Mouse (Mus musculus): ENCODE measurements around the gene Vegfa. TPM values are rescaled to one million over a fixed set of nuclear protein-coding genes. Genes with fewer than 3 reads are reported as not detected.

The Vegfa gene
- polyA plus RNA-seq (2012; fragmentation: generic; extraction: Trizol) = 52.5 TPM
- long read RNA-seq, experiment 1, partial matches to known transcripts = 0 of 4 reads
- long read RNA-seq, experiment 1, other reads (novel, unspliced or antisense) = 4 of 4 reads
- long read RNA-seq, experiment 2, partial matches to known transcripts = 1 of 2 reads
- long read RNA-seq, experiment 2, other reads (novel, unspliced or antisense) = 1 of 2 reads

DNA sequence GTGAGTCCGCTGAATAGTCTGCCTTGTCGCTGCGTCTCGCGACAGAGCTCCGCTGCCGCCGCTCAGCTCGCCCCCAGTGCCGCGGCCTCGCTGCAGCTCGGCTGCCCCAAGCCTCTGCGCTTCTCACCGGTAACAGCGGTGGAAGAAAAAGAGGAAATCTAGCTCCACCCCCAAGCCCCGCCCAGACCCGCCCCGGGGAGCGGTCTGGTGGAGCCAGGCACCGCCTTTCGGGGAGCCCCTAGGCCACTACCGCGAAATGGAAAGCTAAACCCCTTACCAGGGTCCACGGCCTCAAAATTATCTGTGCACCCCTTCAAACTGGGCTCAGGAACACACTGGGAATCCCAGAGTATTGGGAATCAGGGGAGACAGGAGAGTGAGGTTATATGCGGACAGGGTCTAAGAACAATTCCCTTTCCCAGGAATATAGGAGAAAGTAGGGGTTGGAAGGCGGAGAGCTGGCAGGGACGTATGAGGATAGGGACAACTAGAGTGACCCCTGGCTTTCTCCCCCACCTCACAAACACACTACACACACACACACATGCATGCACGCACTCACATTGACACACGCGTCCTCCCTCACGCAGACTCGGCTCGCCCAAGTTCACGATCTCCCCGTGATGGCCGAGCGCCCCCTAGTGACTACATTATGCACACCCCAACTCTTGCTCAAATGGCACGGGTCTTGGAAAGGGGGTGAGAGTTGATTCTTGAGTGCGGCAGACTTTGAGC is at the start of gene Vegfa:
Vegfa (minus strand) TSS at position 113 of the 735 bp plus-strand sequence.
- peaks cover 44% of the 10 kb centered on the region for H3K79me3 ChIP-seq (ENCODE audit: low read depth)
- H3ac ChIP-seq (ENCODE audit: control insufficient read depth, insufficient read length, low read depth) = peak within 1 kb of the TSS; percentile 94
- peaks cover 9% of the 10 kb centered on the region for H3K36me3 ChIP-seq (ENCODE audit: control insufficient read depth, insufficient read depth)
- TF ChIP-seq USF1 (IDR thresholded peaks at IDR 0.05; ENCODE audit: low read depth) (no peak), MAX (IDR thresholded peaks at IDR 0.05) (peak; percentile 58), CTCF (IDR thresholded peaks at IDR 0.05; ENCODE audit: control insufficient read depth, insufficient read depth, insufficient read length) (peak; percentile 95)
- H3K4me3 ChIP-seq (ENCODE audit: insufficient read depth, poor library complexity, severe bottlenecking) = peak within 1 kb of the TSS; percentile 95
- H3K79me2 ChIP-seq (ENCODE audit: control insufficient read depth, insufficient read depth) = peaks cover 48% of the 10 kb centered on the region
- H3K27me3 ChIP-seq (ENCODE audit: control insufficient read depth, insufficient read depth, insufficient read length) = no peaks in the 10 kb centered on the region

DNA sequence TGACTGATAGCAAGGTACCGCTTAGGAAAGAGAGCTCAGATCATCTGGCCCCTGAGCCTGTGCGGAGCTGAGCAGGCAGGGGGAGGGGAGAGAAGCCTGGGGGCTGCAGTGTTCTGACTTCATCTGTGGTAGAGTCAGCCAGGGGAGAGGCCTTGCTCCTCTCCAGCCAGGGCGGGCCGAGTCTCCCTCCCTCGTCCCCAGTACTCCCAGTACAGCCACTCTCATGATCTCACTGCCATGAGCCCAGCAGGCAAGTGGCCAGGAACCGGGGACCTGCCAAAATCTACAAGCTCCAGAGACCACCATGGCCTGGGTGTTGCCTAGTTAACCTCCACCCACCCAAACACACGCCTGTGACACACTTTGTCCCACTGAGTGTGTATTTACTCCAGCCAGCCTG is 49.5 kb upstream of the Vegfa start:
- Histone ChIP-seq H3K4me3 (ENCODE audit: insufficient read depth, poor library complexity, severe bottlenecking) (no peak overlapping the region), H3K36me3 (ENCODE audit: control insufficient read depth, insufficient read depth) (no peaks in the 10 kb centered on the region), H3K79me3 (ENCODE audit: low read depth) (no peaks in the 10 kb centered on the region), H3ac (ENCODE audit: control insufficient read depth, insufficient read length, low read depth) (no peak overlapping the region), H3K27me3 (ENCODE audit: control insufficient read depth, insufficient read depth, insufficient read length) (no peaks in the 10 kb centered on the region), H3K79me2 (ENCODE audit: control insufficient read depth, insufficient read depth) (no peaks in the 10 kb centered on the region)
- no peak for TF ChIP-seq CEBPB (IDR thresholded peaks at IDR 0.05; ENCODE audit: low read depth)

DNA sequence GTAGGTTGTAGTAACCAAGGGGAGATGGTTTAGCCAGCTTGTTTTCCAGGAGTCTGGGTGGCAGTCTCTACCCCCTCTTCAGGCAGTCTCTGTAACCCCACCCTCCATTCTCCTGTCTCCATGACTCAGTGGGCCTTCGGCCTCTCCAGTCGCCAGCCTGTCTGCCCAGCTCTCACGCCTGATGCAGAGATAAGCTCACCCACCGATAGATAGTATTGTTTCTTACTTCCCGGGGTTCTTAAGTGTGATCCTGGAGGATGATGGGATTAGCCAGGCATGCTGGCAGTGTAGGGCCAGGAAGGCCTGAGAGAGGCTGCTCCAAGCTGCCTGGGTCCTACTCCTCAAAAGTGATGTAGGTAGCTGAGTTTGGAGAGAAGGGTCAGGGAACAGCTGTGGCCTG is 48.9 kb upstream of the Vegfa start:
- no peaks in the 10 kb centered on the region for H3K27me3 ChIP-seq (ENCODE audit: control insufficient read depth, insufficient read depth, insufficient read length)
- TF ChIP-seq USF1 (IDR thresholded peaks at IDR 0.05; ENCODE audit: low read depth) (no peak), MYOD1 (IDR thresholded peaks at IDR 0.05; ENCODE audit: control insufficient read depth, insufficient read length, low read depth) (no peak), MAX (IDR thresholded peaks at IDR 0.05) (no peak), MYOG (IDR thresholded peaks at IDR 0.05; ENCODE audit: control insufficient read depth, extremely low read depth, insufficient read length) (no peak), CEBPB (IDR thresholded peaks at IDR 0.05; ENCODE audit: low read depth) (no peak), CTCF (IDR thresholded peaks at IDR 0.05; ENCODE audit: control insufficient read depth, insufficient read depth, insufficient read length) (no peak), FOSL1 (IDR thresholded peaks at IDR 0.05; ENCODE audit: insufficient read depth, low read length, poor library complexity, severe bottlenecking) (no peak)
- H3K79me2 ChIP-seq (ENCODE audit: control insufficient read depth, insufficient read depth) = no peaks in the 10 kb centered on the region
- H3K4me3 ChIP-seq (ENCODE audit: insufficient read depth, poor library complexity, severe bottlenecking) = no peak overlapping the region
- no peak overlapping the region for H3ac ChIP-seq (ENCODE audit: control insufficient read depth, insufficient read length, low read depth)
- H3K36me3 ChIP-seq (ENCODE audit: control insufficient read depth, insufficient read depth) = no peaks in the 10 kb centered on the region
- H3K79me3 ChIP-seq (ENCODE audit: low read depth) = no peaks in the 10 kb centered on the region

DNA sequence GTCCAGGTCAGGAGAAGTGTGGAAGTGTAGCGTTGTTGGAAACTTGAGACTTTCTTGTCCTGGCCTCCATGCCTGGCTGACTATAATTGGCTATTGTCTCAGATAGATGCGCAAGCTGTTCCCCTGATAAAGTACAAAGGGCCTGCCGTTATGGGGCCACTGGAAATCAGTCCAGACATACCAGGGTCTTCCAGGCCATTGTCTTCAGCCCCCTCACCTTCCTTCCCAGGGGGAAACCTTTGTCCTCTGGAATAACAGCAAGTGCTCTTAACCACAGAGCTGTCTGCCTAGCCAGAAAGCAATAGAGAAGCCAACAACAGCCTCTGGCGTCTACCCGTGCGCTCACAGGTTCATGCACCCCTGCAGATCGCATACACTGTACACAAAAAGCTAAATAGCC is 48.2 kb upstream of the Vegfa start:
- H3K79me3 ChIP-seq (ENCODE audit: low read depth) = no peaks in the 10 kb centered on the region
- no peak for TF ChIP-seq MYOG (IDR thresholded peaks at IDR 0.05; ENCODE audit: control insufficient read depth, extremely low read depth, insufficient read length)
- TF ChIP-seq MAX (IDR thresholded peaks at IDR 0.05) = no peak
- TF ChIP-seq FOSL1 (IDR thresholded peaks at IDR 0.05; ENCODE audit: insufficient read depth, low read length, poor library complexity, severe bottlenecking) = no peak
- no peak for TF ChIP-seq CEBPB (IDR thresholded peaks at IDR 0.05; ENCODE audit: low read depth)
- no peak for TF ChIP-seq USF1 (IDR thresholded peaks at IDR 0.05; ENCODE audit: low read depth)
- no peak for TF ChIP-seq MYOD1 (IDR thresholded peaks at IDR 0.05; ENCODE audit: control insufficient read depth, insufficient read length, low read depth)
- TF ChIP-seq CTCF (IDR thresholded peaks at IDR 0.05; ENCODE audit: control insufficient read depth, insufficient read depth, insufficient read length) = no peak
- no peak overlapping the region for H3ac ChIP-seq (ENCODE audit: control insufficient read depth, insufficient read length, low read depth)
- no peaks in the 10 kb centered on the region for H3K27me3 ChIP-seq (ENCODE audit: control insufficient read depth, insufficient read depth, insufficient read length)
- no peak overlapping the region for H3K4me3 ChIP-seq (ENCODE audit: insufficient read depth, poor library complexity, severe bottlenecking)
- no peaks in the 10 kb centered on the region for H3K36me3 ChIP-seq (ENCODE audit: control insufficient read depth, insufficient read depth)
- no peaks in the 10 kb centered on the region for H3K79me2 ChIP-seq (ENCODE audit: control insufficient read depth, insufficient read depth)

DNA sequence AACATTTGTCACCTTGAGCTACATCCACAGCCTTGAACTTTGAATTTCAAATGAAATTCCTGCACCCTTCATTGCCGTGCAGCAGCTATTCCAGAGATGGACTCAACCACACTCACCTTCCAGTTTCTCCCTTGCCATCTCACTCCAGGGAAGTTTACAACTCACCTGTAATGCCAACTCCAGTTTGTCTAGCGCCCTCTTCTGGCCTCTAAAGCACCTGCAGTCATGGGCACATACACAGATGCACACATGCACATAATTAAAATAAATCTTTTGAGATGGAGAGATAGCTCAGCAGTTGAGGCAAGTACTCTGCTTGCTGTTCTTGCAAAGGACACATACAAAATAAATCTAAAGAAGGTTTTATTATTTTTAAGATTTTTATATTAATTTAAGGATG is 46.9 kb upstream of the Vegfa start:
- no peak overlapping the region for H3K4me3 ChIP-seq (ENCODE audit: insufficient read depth, poor library complexity, severe bottlenecking)
- H3K79me2 ChIP-seq (ENCODE audit: control insufficient read depth, insufficient read depth) = no peaks in the 10 kb centered on the region
- TF ChIP-seq CEBPB (IDR thresholded peaks at IDR 0.05; ENCODE audit: low read depth) (no peak), FOSL1 (IDR thresholded peaks at IDR 0.05; ENCODE audit: insufficient read depth, low read length, poor library complexity, severe bottlenecking) (no peak), CTCF (IDR thresholded peaks at IDR 0.05; ENCODE audit: control insufficient read depth, insufficient read depth, insufficient read length) (no peak), USF1 (IDR thresholded peaks at IDR 0.05; ENCODE audit: low read depth) (no peak), MYOG (IDR thresholded peaks at IDR 0.05; ENCODE audit: control insufficient read depth, extremely low read depth, insufficient read length) (no peak), MYOD1 (IDR thresholded peaks at IDR 0.05; ENCODE audit: control insufficient read depth, insufficient read length, low read depth) (no peak), MAX (IDR thresholded peaks at IDR 0.05) (no peak)
- no peaks in the 10 kb centered on the region for H3K27me3 ChIP-seq (ENCODE audit: control insufficient read depth, insufficient read depth, insufficient read length)
- no peak overlapping the region for H3ac ChIP-seq (ENCODE audit: control insufficient read depth, insufficient read length, low read depth)
- H3K79me3 ChIP-seq (ENCODE audit: low read depth) = no peaks in the 10 kb centered on the region
- no peaks in the 10 kb centered on the region for H3K36me3 ChIP-seq (ENCODE audit: control insufficient read depth, insufficient read depth)

DNA sequence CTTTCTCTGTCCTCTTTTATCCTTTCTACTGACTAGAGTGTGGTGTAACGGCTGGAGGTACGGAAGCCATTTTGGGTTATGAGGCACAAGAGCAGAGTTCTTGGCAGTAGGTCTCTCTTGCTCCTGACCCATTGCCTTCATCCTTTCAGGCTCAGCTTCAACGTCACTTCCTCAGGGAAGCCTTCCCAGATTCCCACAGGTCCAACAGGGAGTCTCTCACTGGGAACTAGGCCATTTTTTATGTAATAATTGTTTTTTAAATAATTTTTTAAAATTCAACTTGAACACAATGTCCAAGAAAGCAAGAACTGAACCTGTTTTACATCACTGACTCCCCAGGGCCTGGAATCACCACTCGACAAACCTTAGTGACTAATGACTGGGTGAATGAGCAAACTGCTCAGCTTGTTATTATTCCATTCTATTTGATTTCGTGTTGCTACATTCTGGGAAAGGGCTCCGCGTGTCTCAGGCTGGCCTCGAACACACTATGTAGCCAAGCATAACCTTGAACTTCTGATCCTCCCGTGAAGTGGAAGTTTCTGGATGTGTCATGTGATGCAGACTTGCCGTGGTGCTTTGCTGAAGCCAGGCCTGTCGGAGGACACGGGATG is 45.9 kb upstream of the Vegfa start:
- no peaks in the 10 kb centered on the region for H3K36me3 ChIP-seq (ENCODE audit: control insufficient read depth, insufficient read depth)
- no peak overlapping the region for H3K4me3 ChIP-seq (ENCODE audit: insufficient read depth, poor library complexity, severe bottlenecking)
- H3K79me3 ChIP-seq (ENCODE audit: low read depth) = no peaks in the 10 kb centered on the region
- no peaks in the 10 kb centered on the region for H3K27me3 ChIP-seq (ENCODE audit: control insufficient read depth, insufficient read depth, insufficient read length)
- no peak overlapping the region for H3ac ChIP-seq (ENCODE audit: control insufficient read depth, insufficient read length, low read depth)
- no peaks in the 10 kb centered on the region for H3K79me2 ChIP-seq (ENCODE audit: control insufficient read depth, insufficient read depth)
- no peak for TF ChIP-seq CEBPB (IDR thresholded peaks at IDR 0.05; ENCODE audit: low read depth)
